Mouse (Mus musculus): ENCODE data around the gene Nek7. TPM values are rescaled to one million over a fixed set of nuclear protein-coding genes. Genes with fewer than 3 reads are reported as not detected.

Gene Nek7
- polyA plus RNA-seq, 1 experiment from 2014 or later = 12.1 TPM

- no peak for ATAC-seq (replicated peaks)
- WGBS = 87% methylated on average over 7 of the region's 7 CpGs
- Histone ChIP-seq H3K4me2 (replicated peaks) (no peak overlapping the region), H3K9ac (replicated peaks) (no peak overlapping the region), H3K27me3 (no peaks in the 10 kb centered on the region), H3K4me1 (no peaks in the 10 kb centered on the region), H3K36me3 (no peaks in the 10 kb centered on the region), H3K27ac (replicated peaks) (no peak overlapping the region), H3K9me3 (no peaks in the 10 kb centered on the region), H3K4me3 (no peak overlapping the region)
Observed at GRCm38 (mm10) chr1:138582225-138582624, 37.7 kb downstream of the Nek7 start.

- no peaks in the 10 kb centered on the region for H3K36me3 ChIP-seq
- no peak overlapping the region for H3K27ac ChIP-seq (replicated peaks)
- no peaks in the 10 kb centered on the region for H3K4me1 ChIP-seq
- no peak overlapping the region for H3K4me2 ChIP-seq (replicated peaks)
- H3K9me3 ChIP-seq = no peaks in the 10 kb centered on the region
- no peak overlapping the region for H3K4me3 ChIP-seq
- no peaks in the 10 kb centered on the region for H3K27me3 ChIP-seq
- peak; percentile 43; the same call in 1 of the 2 replicates for ATAC-seq (replicated peaks)
- H3K9ac ChIP-seq (replicated peaks) = no peak overlapping the region
- 77% methylated on average over 11 of the region's 11 CpGs for WGBS
Observed at GRCm38 (mm10) chr1:138579822-138580492, 40.0 kb downstream of the Nek7 start.

GRCm38 (mm10) chr1:138579207-138579606, 40.7 kb downstream of the Nek7 start:
- Histone ChIP-seq H3K9me3 (no peaks in the 10 kb centered on the region), H3K27me3 (no peaks in the 10 kb centered on the region), H3K4me2 (replicated peaks) (no peak overlapping the region), H3K36me3 (no peaks in the 10 kb centered on the region), H3K4me3 (no peak overlapping the region), H3K27ac (replicated peaks) (no peak overlapping the region), H3K9ac (replicated peaks) (no peak overlapping the region), H3K4me1 (no peaks in the 10 kb centered on the region)
- 95% methylated on average over 7 of the region's 7 CpGs for WGBS
- ATAC-seq (replicated peaks) = no peak

GRCm38 (mm10) chr1:138576803-138577202, 43.1 kb downstream of the Nek7 start:
- no peak overlapping the region for H3K4me2 ChIP-seq (replicated peaks)
- H3K27ac ChIP-seq (replicated peaks) = no peak overlapping the region
- WGBS = 57% methylated on average over 7 of the region's 7 CpGs
- H3K9ac ChIP-seq (replicated peaks) = no peak overlapping the region
- no peaks in the 10 kb centered on the region for H3K36me3 ChIP-seq
- H3K27me3 ChIP-seq = no peaks in the 10 kb centered on the region
- H3K4me3 ChIP-seq = no peak overlapping the region
- ATAC-seq (replicated peaks) = no peak
- no peaks in the 10 kb centered on the region for H3K9me3 ChIP-seq
- H3K4me1 ChIP-seq = peaks cover 3% of the 10 kb centered on the region

- H3K4me2 ChIP-seq (replicated peaks) = no peak overlapping the region
- H3K27me3 ChIP-seq = no peaks in the 10 kb centered on the region
- no peak overlapping the region for H3K9ac ChIP-seq (replicated peaks)
- H3K27ac ChIP-seq (replicated peaks) = no peak overlapping the region
- H3K9me3 ChIP-seq = no peaks in the 10 kb centered on the region
- H3K4me3 ChIP-seq = no peak overlapping the region
- no peak for ATAC-seq (replicated peaks)
- no peaks in the 10 kb centered on the region for H3K36me3 ChIP-seq
- 94% methylated on average over 8 of the region's 8 CpGs for WGBS
- peaks cover 6% of the 10 kb centered on the region for H3K4me1 ChIP-seq
Observed at GRCm38 (mm10) chr1:138576066-138576697, 43.8 kb downstream of the Nek7 start.

- Histone ChIP-seq H3K27ac (replicated peaks) (no peak overlapping the region), H3K4me3 (no peak overlapping the region), H3K4me1 (peaks cover 6% of the 10 kb centered on the region), H3K4me2 (replicated peaks) (no peak overlapping the region), H3K36me3 (no peaks in the 10 kb centered on the region), H3K27me3 (no peaks in the 10 kb centered on the region), H3K9me3 (no peaks in the 10 kb centered on the region), H3K9ac (replicated peaks) (no peak overlapping the region)
- no peak for ATAC-seq (replicated peaks)
- 90% methylated on average over 2 of the region's 2 CpGs for WGBS
Observed at GRCm38 (mm10) chr1:138575629-138576028, 44.3 kb downstream of the Nek7 start.

- no peak overlapping the region for H3K27ac ChIP-seq (replicated peaks)
- ATAC-seq (replicated peaks) = peak; percentile 44; the same call in 1 of the 2 replicates
- H3K4me3 ChIP-seq = no peak overlapping the region
- no peaks in the 10 kb centered on the region for H3K36me3 ChIP-seq
- peaks cover 15% of the 10 kb centered on the region for H3K4me1 ChIP-seq
- 34% methylated on average over 22 of the region's 22 CpGs for WGBS
- H3K27me3 ChIP-seq = no peaks in the 10 kb centered on the region
- peak overlapping the region; percentile 8 for H3K4me2 ChIP-seq (replicated peaks)
- no peaks in the 10 kb centered on the region for H3K9me3 ChIP-seq
- H3K9ac ChIP-seq (replicated peaks) = no peak overlapping the region
Observed at GRCm38 (mm10) chr1:138571565-138572361, 48.2 kb downstream of the Nek7 start.

- no peak overlapping the region for H3K4me3 ChIP-seq
- no peak overlapping the region for H3K9ac ChIP-seq (replicated peaks)
- H3K4me1 ChIP-seq = peaks cover 15% of the 10 kb centered on the region
- H3K36me3 ChIP-seq = no peaks in the 10 kb centered on the region
- no peak overlapping the region for H3K4me2 ChIP-seq (replicated peaks)
- H3K27me3 ChIP-seq = no peaks in the 10 kb centered on the region
- H3K27ac ChIP-seq (replicated peaks) = no peak overlapping the region
- 93% methylated on average over 2 of the region's 2 CpGs for WGBS
- ATAC-seq (replicated peaks) = no peak
- H3K9me3 ChIP-seq = no peaks in the 10 kb centered on the region
Observed at GRCm38 (mm10) chr1:138571038-138571441, 48.9 kb downstream of the Nek7 start.

- H3K4me1 ChIP-seq = peaks cover 15% of the 10 kb centered on the region
- no peaks in the 10 kb centered on the region for H3K9me3 ChIP-seq
- ATAC-seq (replicated peaks) = peak; percentile 61
- H3K4me3 ChIP-seq = no peak overlapping the region
- no peak overlapping the region for H3K4me2 ChIP-seq (replicated peaks)
- H3K9ac ChIP-seq (replicated peaks) = no peak overlapping the region
- H3K36me3 ChIP-seq = no peaks in the 10 kb centered on the region
- WGBS = 62% methylated on average over 6 of the region's 6 CpGs
- peak overlapping the region; percentile 62 for H3K27ac ChIP-seq (replicated peaks)
- no peaks in the 10 kb centered on the region for H3K27me3 ChIP-seq
Observed at GRCm38 (mm10) chr1:138568434-138569232, 51.3 kb downstream of the Nek7 start.

GRCm38 (mm10) chr1:138567946-138568345, 52.0 kb downstream of the Nek7 start:
- 74% methylated on average over 9 of the region's 9 CpGs for WGBS
- Histone ChIP-seq H3K4me2 (replicated peaks) (no peak overlapping the region), H3K9ac (replicated peaks) (no peak overlapping the region), H3K4me1 (peaks cover 15% of the 10 kb centered on the region), H3K27me3 (no peaks in the 10 kb centered on the region), H3K9me3 (no peaks in the 10 kb centered on the region), H3K4me3 (no peak overlapping the region), H3K36me3 (no peaks in the 10 kb centered on the region), H3K27ac (replicated peaks) (peak overlapping the region; percentile 62; the same call in 1 of the 2 replicates)
- ATAC-seq (replicated peaks) = no peak

- Histone ChIP-seq H3K9ac (replicated peaks) (no peak overlapping the region), H3K36me3 (no peaks in the 10 kb centered on the region), H3K27me3 (no peaks in the 10 kb centered on the region), H3K9me3 (no peaks in the 10 kb centered on the region), H3K27ac (replicated peaks) (no peak overlapping the region), H3K4me3 (no peak overlapping the region), H3K4me2 (replicated peaks) (no peak overlapping the region), H3K4me1 (peaks cover 10% of the 10 kb centered on the region; the same call in 1 of the 2 replicates)
- no peak for ATAC-seq (replicated peaks)
- WGBS = 96% methylated on average over 6 of the region's 6 CpGs
Observed at GRCm38 (mm10) chr1:138564677-138565076, 55.3 kb downstream of the Nek7 start.

All from forebrain, embryonic 15.5 days (tissue).